Mouse (Mus musculus) embryonic facial prominence, embryonic 10.5 days (tissue): ENCODE data around the gene Adam19. TPM values are rescaled to one million over a fixed set of nuclear protein-coding genes. Genes with fewer than 3 reads are reported as not detected.
"Not testable (repeated sequence)": the region's sequence is repeated elsewhere in the genome, so short reads cannot be mapped to it uniquely, and the experiment has no call there.

Experiments used
- DNase-seq: peaks from one replicate; pipeline ENCODE4 v3.0.0-alpha.2; 2017; ENCODE audit warnings: low spot score
- H3K27ac ChIP-seq: fragments of 300-500 bp; sonication (generic); replicated peaks from 2 replicates; pipeline ENCODE4 v1.5.1; 2016; ENCODE audit warnings: mild to moderate bottlenecking
- H3K27me3 ChIP-seq: fragments of 300-500 bp; sonication (generic); replicated peaks from 2 replicates; pipeline ENCODE4 v1.6.1; 2016; ENCODE audit warnings: low read depth, mild to moderate bottlenecking; ENCODE audit not compliant: poor library complexity, severe bottlenecking
- H3K36me3 ChIP-seq: fragments of 300-500 bp; sonication (generic); replicated peaks from 2 replicates; pipeline ENCODE4 v1.6.1; 2016; ENCODE audit warnings: mild to moderate bottlenecking, moderate library complexity
- H3K4me1 ChIP-seq: fragments of 300-500 bp; sonication (generic); 2 replicates; pipeline ENCODE4 v1.6.1; 2016
- H3K4me3 ChIP-seq: fragments of 300-500 bp; sonication (generic); 2 replicates; pipeline ENCODE4 v1.5.1; 2016; ENCODE audit warnings: mild to moderate bottlenecking, moderate library complexity
- H3K9me3 ChIP-seq: fragments of 300-500 bp; sonication (generic); 2 replicates; pipeline ENCODE4 v1.6.1; 2016; ENCODE audit warnings: mild to moderate bottlenecking
- WGBS: fragments of 180-500 bp; shearing (Covaris S2); methylation state at CpG from one replicate; pipeline ENCODE4 v1.1.7; 2016; 5-methylcytosine and 5-hydroxymethylcytosine counted together
- polyA plus RNA-seq: library from polyadenylated mRNA; unstranded; fragments of >200 nt; fragmentation: Nextera tagmentation; extraction: Ambion mirVana; gene quantifications from 2 replicates; pipeline ENCODE4 v1.2.1, GENCODE M21; 2016

Adam19 gene
- polyA plus RNA-seq, 1 experiment from 2014 or later: 13.9 TPM

GRCm38 (mm10) chr11:46038901-46039300 is 16.9 kb upstream of the Adam19 start:
- Histone ChIP-seq H3K36me3 (no peaks in the 10 kb centered on the region), H3K27ac (peak overlapping the region; percentile 48)
- DNase-seq: no peak

GRCm38 (mm10) chr11:46039335-46039734 is 16.5 kb upstream of the Adam19 start:
- Histone ChIP-seq H3K27me3 (no peaks in the 10 kb centered on the region), H3K9me3 (no peaks in the 10 kb centered on the region), H3K36me3 (no peaks in the 10 kb centered on the region), H3K4me3 (no peak overlapping the region), H3K4me1 (peaks cover 18% of the 10 kb centered on the region), H3K27ac (peak overlapping the region; percentile 48)
- DNase-seq: peak; percentile 45
- WGBS: 63% methylated on average over 11 of the region's 11 CpGs

More at GRCm38 (mm10) chr11:46038901-46039300, 16.9 kb upstream of the Adam19 start:
- no peak overlapping the region for H3K4me3 ChIP-seq
- no peaks in the 10 kb centered on the region for H3K9me3 ChIP-seq
- no peaks in the 10 kb centered on the region for H3K27me3 ChIP-seq
- 81% methylated on average over 15 of the region's 15 CpGs for WGBS
- H3K4me1 ChIP-seq: peaks cover 18% of the 10 kb centered on the region

GRCm38 (mm10) chr11:46040841-46041556 is 14.8 kb upstream of the Adam19 start:
- no peaks in the 10 kb centered on the region for H3K36me3 ChIP-seq
- H3K27ac ChIP-seq: no peak overlapping the region
- 82% methylated on average over 9 of the region's 9 CpGs for WGBS
- DNase-seq: no peak
- peaks cover 18% of the 10 kb centered on the region for H3K4me1 ChIP-seq
- H3K27me3 ChIP-seq: no peaks in the 10 kb centered on the region
- no peak overlapping the region for H3K4me3 ChIP-seq
- H3K9me3 ChIP-seq: no peaks in the 10 kb centered on the region

DNA sequence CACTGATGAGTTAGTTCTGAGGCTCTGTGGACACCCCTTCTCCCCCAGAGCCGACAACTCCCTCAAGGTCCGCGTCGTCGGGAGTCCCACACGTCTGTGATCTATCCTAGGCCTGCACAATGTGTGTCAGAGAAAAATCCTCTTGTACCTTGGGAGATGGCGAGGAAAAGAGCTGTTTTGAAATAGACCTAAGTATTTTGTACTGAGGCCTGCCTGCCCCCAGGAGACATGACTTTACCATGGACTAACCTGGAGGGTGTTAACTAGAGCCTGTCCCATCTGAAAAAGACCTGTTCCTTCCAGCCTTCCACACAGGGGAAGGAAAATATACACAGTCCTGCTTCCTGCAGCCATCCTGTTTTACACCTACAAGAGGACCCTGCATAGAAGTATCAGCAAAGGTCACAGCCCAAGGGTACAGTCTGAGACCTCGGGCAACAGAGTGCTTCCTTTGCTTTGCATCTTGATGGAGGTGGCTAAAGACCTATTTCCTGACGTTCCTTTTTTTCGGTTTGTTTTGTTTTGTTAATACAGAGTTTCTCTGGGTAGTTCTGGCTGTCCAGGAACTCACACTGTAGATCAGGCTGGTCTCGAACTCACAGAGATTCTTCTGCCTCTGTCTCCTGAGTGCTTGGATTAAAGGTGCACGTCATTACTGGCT is 14.1 kb upstream of the Adam19 start:
- Histone ChIP-seq H3K4me1 (peaks cover 18% of the 10 kb centered on the region), H3K4me3 (no peak overlapping the region), H3K36me3 (no peaks in the 10 kb centered on the region), H3K9me3 (no peaks in the 10 kb centered on the region), H3K27ac (no peak overlapping the region), H3K27me3 (no peaks in the 10 kb centered on the region)
- DNase-seq: no peak
- 72% methylated on average over 12 of the region's 12 CpGs for WGBS

DNA sequence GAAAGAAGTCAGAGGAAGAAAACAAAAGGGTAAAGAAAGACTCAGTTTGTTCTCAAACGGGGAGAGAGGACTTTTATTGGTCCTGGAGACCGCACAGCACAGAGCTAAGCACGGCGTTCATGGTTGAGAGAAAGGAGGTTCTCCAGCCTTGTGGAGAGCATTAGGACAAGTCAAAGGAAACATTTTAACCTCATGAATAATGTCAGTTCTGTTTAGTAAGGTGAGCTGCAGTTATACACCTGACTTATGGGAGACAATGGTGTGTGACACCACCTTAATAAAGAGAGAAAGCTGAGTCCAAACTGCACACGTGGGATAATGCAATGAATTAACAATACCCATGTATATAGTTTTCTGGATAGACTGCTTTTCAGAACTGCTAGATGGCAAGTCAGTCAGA is 11.0 kb upstream of the Adam19 start:
- Histone ChIP-seq H3K36me3 (no peaks in the 10 kb centered on the region), H3K27me3 (no peaks in the 10 kb centered on the region), H3K27ac (no peak overlapping the region), H3K4me3 (no peak overlapping the region), H3K9me3 (no peaks in the 10 kb centered on the region), H3K4me1 (peaks cover 8% of the 10 kb centered on the region)
- no peak for DNase-seq
- WGBS: 91% methylated on average over 5 of the region's 5 CpGs

DNA sequence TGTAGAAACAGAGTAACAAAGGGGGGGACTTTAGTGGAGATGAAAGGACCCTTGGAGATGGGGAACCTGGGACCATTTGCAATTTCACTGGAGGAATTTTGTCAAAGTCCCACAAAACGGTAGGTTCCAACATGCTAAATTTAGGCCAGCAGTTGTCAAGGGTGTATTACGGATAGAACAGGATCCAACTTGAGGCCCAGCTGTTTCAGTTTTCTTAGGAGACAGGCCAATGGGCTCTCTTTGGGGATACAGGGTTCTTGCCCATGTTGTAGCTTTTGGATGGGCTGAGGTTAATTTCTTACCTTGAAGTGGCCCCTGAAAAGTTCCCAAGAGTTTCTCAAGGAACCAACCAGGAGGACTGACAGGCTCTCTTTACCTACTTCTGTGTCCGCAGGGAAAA is 8.5 kb upstream of the Adam19 start:
- DNase-seq: no peak
- WGBS: 87% methylated on average over 3 of the region's 3 CpGs
- H3K27me3 ChIP-seq: 0 out of 2 replicates have a peak, but pooled peaks cover 1% of the 10 kb centered on the region
- H3K4me1 ChIP-seq: no peaks in the 10 kb centered on the region
- H3K36me3 ChIP-seq: no peaks in the 10 kb centered on the region
- H3K9me3 ChIP-seq: no peaks in the 10 kb centered on the region
- no peak overlapping the region for H3K27ac ChIP-seq
- H3K4me3 ChIP-seq: no peak overlapping the region

- DNase-seq: peak; percentile 51
- not testable (repeated sequence) for H3K4me3 ChIP-seq, H3K36me3 ChIP-seq, H3K9me3 ChIP-seq, H3K27ac ChIP-seq
- 37% methylated on average over 19 of the region's 19 CpGs for WGBS
- H3K4me1 ChIP-seq: peaks cover 28% of the 10 kb centered on the region
- peaks cover 15% of the 10 kb centered on the region; the same call in 1 of the 2 replicates for H3K27me3 ChIP-seq
Measured at GRCm38 (mm10) chr11:46052105-46052659, 3.6 kb upstream of the Adam19 start, which contains the start of gene Gm12166. Gene Gm12166 (minus strand): TSS chr11:46052321.

DNA sequence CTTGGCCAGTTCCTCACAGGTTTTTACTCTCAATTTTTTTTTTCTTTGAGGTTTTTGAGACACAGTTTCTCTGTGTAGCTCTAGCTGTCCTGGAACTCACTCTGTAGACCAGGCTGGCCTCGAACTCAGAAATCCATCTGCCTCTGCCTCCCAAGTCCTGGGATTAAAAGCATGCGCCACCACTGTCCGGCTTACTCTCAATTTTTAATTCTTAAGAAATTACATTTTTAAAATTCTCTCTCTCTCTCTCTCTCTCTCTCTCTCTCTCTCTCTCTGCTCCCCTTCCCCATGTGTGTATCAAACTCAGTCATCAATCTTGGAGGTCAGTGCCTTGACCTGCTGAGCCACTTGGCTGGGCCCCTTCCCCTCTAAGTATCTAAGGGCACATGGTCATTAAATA is 2.3 kb upstream of the Adam19 start:
- not testable (repeated sequence) for H3K4me3 ChIP-seq, H3K9me3 ChIP-seq, H3K36me3 ChIP-seq, H3K27ac ChIP-seq, DNase-seq
- Histone ChIP-seq H3K4me1 (peaks cover 35% of the 10 kb centered on the region), H3K27me3 (peaks cover 21% of the 10 kb centered on the region; the same call in 1 of the 2 replicates)
- WGBS: 92% methylated on average over 3 of the region's 3 CpGs

- Histone ChIP-seq H3K4me3 (no peak overlapping the region), H3K4me1 (peaks cover 35% of the 10 kb centered on the region), H3K27ac (no peak overlapping the region), H3K9me3 (no peaks in the 10 kb centered on the region), H3K36me3 (no peaks in the 10 kb centered on the region), H3K27me3 (peaks cover 21% of the 10 kb centered on the region; the same call in 1 of the 2 replicates)
- DNase-seq: no peak
- 36% methylated on average over 5 of the region's 5 CpGs for WGBS
Measured at GRCm38 (mm10) chr11:46054311-46054710, 1.5 kb upstream of the Adam19 start.

GRCm38 (mm10) chr11:46054911-46055895 is 589 bp upstream of the Adam19 start:
- peaks cover 39% of the 10 kb centered on the region for H3K4me1 ChIP-seq
- H3K27me3 ChIP-seq: peaks cover 21% of the 10 kb centered on the region; the same call in 1 of the 2 replicates
- WGBS: 20% methylated on average over 13 of the region's 13 CpGs
- DNase-seq: peak; percentile 45
- no peaks in the 10 kb centered on the region for H3K9me3 ChIP-seq
- peak overlapping the region; percentile 90 for H3K27ac ChIP-seq
- peak overlapping the region; percentile 71 for H3K4me3 ChIP-seq
- H3K36me3 ChIP-seq: no peaks in the 10 kb centered on the region

DNA sequence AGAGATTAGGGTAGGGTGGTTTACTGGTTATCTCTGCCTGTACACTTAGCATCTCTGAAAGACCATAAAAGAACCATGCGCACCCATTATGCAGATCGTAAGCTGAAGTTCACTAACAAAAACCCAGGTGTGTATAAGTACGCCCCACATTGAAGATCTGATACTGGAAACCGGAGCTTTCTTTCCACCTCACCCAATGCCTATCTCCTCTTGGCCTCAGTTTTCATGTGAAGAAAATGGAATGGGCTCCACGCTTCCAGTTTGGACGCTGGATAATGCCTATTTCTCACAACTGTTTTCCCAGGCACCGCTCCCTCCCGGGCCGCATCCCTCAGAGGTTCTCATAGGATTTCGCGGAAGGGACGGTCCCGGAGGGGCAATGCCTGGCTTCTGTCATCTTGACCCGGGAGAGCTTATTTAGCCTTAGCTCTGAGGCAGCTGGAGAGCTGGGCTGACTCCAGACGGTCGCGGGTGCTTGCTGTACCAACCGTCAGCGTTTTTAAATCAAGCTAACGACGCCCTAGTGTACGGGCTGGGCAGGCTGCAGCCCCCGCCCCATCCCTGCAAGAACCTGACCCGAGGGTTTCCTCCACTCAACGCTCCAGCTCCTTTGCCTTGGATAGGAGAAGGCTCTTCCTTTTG is 1.1 kb downstream of the Adam19 start:
- 2% methylated on average over 25 of the region's 25 CpGs for WGBS
- peaks cover 45% of the 10 kb centered on the region for H3K4me1 ChIP-seq
- no peaks in the 10 kb centered on the region for H3K9me3 ChIP-seq
- DNase-seq: peak; percentile 59
- peaks cover 21% of the 10 kb centered on the region; the same call in 1 of the 2 replicates for H3K27me3 ChIP-seq
- peak overlapping the region; percentile 90 for H3K27ac ChIP-seq
- H3K4me3 ChIP-seq: peak overlapping the region; percentile 71
- peaks cover 11% of the 10 kb centered on the region; the same call in 1 of the 2 replicates for H3K36me3 ChIP-seq
